Mouse (Mus musculus): ENCODE data around the gene Tiam1. TPM values are rescaled to one million over a fixed set of nuclear protein-coding genes. Genes with fewer than 3 reads are reported as not detected.
"Not testable (repeated sequence)": the region's sequence is repeated elsewhere in the genome, so short reads cannot be mapped to it uniquely, and the experiment has no call there.

Tiam1 gene
- total RNA-seq, 2 experiments from 2014 or later, result 6.4 to 7.1 TPM

DNA sequence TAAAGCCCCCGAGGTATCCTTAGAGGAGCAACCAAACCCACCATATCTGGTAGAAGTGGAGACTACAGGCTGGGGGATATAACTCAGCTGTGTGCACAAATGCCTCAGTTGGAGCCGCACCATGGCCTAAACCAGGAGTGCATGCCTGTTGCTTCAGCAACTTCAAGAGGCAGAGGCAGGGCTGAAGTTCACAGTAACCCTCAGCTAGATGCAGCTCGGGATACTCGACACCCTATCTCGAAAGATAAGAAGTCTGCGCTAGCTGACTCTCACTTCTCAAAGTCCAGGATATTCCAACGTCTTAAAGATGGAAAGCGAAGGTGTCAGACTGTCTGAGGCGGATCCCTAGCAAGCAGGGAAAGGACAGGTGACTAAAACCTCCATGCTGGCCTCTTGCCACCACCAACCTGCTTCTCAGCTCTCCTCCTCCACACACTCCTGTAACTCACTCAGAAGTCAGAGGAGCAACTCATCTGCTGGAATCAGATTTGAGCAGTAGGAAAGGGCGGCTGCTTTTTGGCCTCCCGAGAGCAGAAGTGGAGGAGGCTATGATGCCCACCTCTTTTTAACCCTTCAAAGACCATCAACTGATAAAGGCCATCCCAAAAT lies 52.4 kb downstream of the Tiam1 start:
- Histone ChIP-seq H3K27ac (no peak overlapping the region), H3K4me3 (no peak overlapping the region)
- no peak for DNase-seq
- intact Hi-C loops (cut with DNase I), result no loop called here
- TF ChIP-seq CTCF (IDR thresholded peaks at IDR 0.05), result no peak

DNA sequence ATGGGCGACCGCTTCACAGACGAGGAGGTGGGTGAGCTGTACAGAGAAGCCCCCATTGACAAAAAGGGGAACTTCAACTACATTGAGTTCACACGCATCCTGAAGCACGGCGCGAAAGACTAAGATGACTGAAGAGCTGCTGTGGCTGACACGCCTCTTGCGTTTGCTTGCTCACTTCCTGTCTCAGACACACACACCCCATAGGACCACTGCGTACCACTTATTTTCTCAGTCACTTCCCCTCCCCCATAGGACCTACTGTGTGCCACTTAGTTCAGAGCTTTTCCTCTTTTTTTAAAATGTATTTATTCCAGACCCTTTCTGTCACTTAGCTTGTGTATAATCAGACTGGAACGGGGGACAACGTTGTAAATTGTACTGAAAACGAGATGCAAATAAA lies 53.2 kb downstream of the Tiam1 start:
- intact Hi-C loops (cut with DNase I), result no loop called here

DNA sequence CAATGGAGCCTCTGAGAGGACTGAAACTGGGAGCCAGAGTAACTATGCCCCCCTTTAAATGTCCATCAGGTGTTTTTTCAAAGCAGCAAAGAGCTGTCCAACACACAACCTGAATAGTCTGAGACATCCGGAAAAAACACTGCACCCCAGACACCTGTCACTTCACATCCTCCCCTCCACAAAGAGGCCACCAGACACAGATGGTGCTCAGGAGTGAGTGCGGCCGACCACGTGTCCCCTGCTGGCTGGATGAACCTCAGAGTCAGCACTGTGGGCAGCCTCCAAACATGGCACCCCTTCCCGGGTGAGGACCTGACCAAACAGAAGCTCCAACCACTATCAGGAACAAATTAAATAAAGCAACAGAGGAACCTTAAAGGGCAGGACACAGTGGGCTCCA lies 56.3 kb downstream of the Tiam1 start:
- Histone ChIP-seq H3K4me3 (no peak overlapping the region), H3K27ac (no peak overlapping the region)
- no peak for DNase-seq
- TF ChIP-seq CTCF (IDR thresholded peaks at IDR 0.05), result no peak
- intact Hi-C loops (cut with DNase I), result no loop called here

More for the DNA sequence above, 53.2 kb downstream of the Tiam1 start:
- Histone ChIP-seq H3K27ac (no peak overlapping the region), H3K4me3 (no peak overlapping the region)
- no peak for DNase-seq
- TF ChIP-seq CTCF (IDR thresholded peaks at IDR 0.05), result no peak

DNA sequence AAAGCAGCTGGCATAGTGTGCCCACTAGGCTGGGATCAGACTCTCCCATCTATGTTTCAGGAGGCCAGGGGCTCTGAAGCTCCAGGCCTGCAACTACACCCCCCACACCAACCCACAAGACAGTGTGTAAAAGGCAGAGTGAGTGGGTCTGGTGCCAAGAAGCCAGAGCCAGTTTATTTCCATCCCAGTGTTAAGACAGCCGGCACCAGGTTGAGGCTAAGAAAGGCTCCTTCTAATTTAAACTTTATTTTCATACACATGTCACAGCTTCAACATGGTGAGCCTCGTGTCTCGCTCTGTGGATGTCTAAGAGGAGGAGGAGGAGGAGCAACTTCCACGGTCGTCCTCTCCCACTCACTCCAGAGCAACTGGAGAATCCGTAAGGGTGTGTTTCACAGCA lies 57.5 kb downstream of the Tiam1 start:
- intact Hi-C loops (cut with DNase I), result no loop called here
- H3K27ac ChIP-seq, result no peak overlapping the region
- no peak overlapping the region for H3K4me3 ChIP-seq
- DNase-seq, result no peak
- no peak for TF ChIP-seq CTCF (IDR thresholded peaks at IDR 0.05)

DNA sequence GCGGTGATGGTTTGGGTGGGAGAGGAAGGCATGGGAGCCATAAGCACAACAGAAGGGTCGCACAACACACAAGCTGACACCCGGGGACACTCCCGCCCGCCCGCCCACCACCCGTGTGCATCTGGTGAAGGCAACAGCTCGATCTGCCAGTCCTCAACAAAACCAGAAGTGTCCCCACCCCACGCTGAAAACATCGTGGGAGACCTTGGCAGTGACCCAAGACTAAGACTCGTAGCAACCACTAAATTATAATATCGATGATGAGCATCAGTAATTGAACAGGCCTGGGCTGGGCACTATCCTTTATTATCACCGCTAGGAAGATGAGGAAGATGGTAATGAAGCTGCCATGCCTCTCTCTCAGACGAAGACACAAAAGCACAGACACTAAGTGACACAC lies 58.0 kb downstream of the Tiam1 start:
- TF ChIP-seq CTCF (IDR thresholded peaks at IDR 0.05), result no peak
- H3K4me3 ChIP-seq, result no peak overlapping the region
- intact Hi-C loops (cut with DNase I), result no loop called here
- DNase-seq, result no peak
- H3K27ac ChIP-seq, result no peak overlapping the region

DNA sequence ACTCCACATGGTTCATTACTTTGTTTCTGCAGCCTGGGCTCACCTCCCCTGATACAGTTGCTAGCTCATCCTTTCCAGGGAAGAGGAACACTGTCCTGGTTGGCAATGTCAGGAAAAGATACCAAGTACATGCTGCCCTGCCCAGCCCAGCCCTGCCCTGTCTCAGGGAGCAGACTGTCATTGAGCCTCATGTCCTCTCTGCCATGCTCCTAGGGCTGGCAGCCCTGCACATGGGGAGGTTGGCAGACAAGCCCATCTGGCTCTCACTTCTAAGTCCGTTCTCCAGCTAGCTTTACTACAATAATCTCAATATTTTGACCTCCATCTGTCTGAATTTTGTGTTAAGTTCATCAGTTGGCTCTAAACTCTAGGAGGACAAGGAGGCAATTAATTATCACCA lies 62.4 kb downstream of the Tiam1 start:
- DNase-seq, result no peak
- no peak overlapping the region for H3K4me3 ChIP-seq
- H3K27ac ChIP-seq, result no peak overlapping the region
- TF ChIP-seq CTCF (IDR thresholded peaks at IDR 0.05), result no peak
- intact Hi-C loops (cut with DNase I), result no loop called here

DNA sequence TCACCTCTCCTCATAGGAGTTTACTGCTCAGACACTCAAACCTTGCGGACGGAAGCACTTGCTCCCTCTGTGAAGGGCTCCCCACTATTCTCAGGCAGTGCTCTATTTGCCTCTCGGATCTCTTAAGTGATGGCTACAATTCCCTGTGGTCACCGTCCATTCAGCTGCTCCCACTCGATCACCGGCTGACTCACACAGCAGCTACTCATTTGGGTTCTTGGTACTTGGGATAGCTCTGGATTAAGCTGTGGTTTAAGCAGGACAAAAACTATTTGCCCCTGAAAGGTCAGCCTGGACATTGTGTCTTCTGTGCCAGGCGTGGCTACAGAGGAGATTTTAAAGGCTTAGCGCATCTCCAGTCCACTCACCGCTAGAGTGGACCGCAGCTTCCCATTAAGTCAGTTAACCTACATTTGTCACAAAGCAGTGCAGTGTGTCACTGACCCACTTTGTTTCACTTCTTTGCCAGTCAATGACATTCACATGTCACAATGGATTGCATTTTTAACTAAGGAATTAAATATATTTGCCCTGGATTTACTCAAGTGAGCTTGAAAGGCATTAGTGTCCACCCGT lies 64.7 kb downstream of the Tiam1 start:
- no peak overlapping the region for H3K27ac ChIP-seq
- intact Hi-C loops (cut with DNase I), result no loop called here
- DNase-seq, result no peak
- TF ChIP-seq CTCF (IDR thresholded peaks at IDR 0.05), result no peak
- H3K4me3 ChIP-seq, result no peak overlapping the region

DNA sequence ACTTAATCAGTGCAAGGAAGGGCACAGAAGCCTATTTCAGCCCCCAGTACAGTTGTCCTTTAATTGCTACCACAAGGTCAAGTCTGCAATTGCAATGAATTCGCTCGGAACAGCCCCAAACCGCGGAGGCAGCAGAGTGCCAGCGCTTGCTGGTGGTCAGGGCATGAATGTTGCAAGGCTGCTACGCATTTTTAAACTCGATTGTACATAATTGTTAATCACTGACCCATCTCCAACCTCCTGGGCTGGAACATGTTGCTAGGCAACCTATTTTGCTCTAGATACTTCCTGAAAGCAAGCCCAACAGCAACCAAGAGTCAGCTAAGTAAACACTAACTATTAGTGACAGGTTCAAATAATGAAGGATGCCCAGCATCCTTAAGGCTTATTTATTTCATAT lies 70.1 kb downstream of the Tiam1 start:
- no peak overlapping the region for H3K4me3 ChIP-seq
- intact Hi-C loops (cut with DNase I), result no loop called here
- DNase-seq, result no peak
- TF ChIP-seq CTCF (IDR thresholded peaks at IDR 0.05), result no peak
- H3K27ac ChIP-seq, result no peak overlapping the region

DNA sequence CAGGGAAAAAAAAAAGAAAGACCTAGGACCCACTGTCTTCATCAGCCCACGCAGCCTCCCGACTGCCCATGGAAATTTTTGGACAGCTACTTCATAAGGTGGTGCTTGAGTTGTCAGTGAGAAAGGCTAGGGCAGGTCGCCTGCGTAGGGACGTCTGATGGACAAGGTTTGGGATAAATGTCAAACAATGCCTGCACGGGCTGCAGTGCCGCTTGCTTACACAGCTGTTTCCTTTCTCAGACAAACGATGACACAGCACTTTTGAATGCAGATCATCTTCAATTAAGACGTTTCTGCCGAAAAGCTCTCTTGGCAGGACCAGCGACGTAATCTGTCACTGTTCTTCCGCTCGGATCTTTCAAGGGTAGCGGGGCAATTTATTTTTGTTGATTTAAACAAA lies 70.9 kb downstream of the Tiam1 start:
- intact Hi-C loops (cut with DNase I), result no loop called here
- peak overlapping the region; percentile 54 for H3K4me3 ChIP-seq
- TF ChIP-seq CTCF (IDR thresholded peaks at IDR 0.05), result no peak
- DNase-seq, result no peak
- H3K27ac ChIP-seq, result no peak overlapping the region

DNA sequence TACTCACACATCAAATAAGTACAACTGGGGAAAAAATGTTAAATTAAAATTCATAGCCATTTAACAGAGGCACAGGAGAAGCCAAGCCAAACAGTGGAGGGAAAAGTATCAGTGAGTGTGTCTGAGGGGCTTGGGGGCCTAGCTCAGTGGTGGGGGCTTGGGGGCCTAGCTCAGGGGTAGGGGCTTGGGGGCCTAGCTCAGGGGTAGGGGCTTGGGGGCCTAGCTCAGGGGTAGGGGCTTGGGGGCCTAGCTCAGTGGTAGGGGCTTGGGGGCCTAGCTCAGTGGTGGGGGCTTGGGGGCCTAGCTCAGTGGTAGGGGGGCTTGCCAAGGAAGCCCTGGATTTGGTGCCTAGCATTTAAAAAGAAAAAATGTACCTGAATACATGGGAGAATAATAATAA lies 72.4 kb downstream of the Tiam1 start:
- intact Hi-C loops (cut with DNase I); H3K27ac ChIP-seq; H3K4me3 ChIP-seq; DNase-seq: not testable (repeated sequence)

DNA sequence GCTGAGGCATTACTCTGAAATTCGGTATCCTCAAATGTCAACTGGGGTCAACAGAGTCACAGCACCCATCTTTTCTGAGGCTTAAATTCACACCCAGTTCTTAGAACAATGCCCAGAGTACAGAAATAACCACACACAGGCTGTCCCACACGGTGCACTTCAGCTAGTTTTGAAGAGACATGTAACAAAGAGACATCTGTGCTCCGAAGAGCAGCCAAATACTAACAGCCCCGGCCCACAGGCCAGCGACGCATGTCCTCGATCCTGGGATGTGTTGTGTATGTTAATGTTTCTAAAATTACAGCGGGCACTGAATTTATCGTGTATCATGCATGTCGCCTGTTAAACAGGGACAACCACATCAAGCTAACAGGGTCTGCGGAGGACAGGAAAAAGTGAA lies 73.5 kb downstream of the Tiam1 start:
- Histone ChIP-seq H3K27ac (no peak overlapping the region), H3K4me3 (no peak overlapping the region)
- no peak for DNase-seq
- intact Hi-C loops (cut with DNase I), result no loop called here
- TF ChIP-seq CTCF (IDR thresholded peaks at IDR 0.05), result no peak

DNA sequence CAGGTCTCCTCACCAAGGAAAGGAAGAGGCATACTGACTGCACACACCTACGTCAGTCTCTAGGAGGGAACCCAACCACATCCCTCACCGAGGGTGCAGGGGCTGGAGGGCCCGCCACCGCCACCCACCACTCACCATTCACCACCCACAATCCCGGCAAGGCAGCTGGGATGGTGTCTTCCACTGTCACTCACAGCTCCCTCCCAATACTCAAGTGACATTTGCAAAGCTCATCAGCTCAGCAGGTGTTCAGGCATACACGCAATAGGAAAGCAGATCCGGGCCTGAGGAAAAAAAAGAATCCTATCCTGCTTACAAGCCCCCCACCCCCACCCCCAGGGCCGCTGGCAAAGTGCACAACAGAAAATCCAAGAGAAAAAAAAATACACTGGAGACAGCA lies 74.4 kb downstream of the Tiam1 start:
- Histone ChIP-seq H3K4me3 (no peak overlapping the region), H3K27ac (no peak overlapping the region)
- TF ChIP-seq CTCF (IDR thresholded peaks at IDR 0.05), result no peak
- DNase-seq, result no peak
- intact Hi-C loops (cut with DNase I), result no loop called here

DNA sequence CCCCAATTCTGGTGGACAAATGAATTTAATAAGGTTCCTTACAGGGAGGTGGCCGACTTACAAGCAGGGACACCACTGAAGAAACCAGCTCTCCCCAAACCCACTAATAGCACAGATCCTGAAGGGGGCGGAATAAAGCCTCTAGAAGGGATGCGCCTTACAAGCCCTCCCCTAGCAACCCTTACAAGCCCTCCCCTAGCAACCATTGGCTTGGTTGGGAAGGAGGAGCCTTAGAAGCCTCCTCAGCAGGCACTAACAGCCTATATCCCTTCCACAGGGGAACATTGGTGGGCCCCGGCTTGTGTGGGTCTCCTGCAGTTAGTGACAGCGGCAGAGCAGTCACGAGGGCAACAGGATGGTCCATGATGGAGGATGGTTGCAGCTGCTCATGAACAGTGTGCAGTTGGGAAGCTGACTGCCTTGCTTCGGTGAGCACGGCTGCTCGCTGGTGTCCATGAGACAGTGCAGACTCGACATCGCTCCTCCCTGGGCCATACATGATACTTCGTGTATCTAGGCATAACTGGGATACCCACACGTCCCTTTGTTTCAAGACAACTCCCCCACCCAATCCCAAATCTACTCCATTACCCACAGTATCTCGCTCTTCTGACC lies 90.6 kb downstream of the Tiam1 start:
- no peak overlapping the region for H3K4me3 ChIP-seq
- intact Hi-C loops (cut with DNase I), result no loop called here
- TF ChIP-seq CTCF (IDR thresholded peaks at IDR 0.05), result no peak
- no peak overlapping the region for H3K27ac ChIP-seq
- no peak for DNase-seq

DNA sequence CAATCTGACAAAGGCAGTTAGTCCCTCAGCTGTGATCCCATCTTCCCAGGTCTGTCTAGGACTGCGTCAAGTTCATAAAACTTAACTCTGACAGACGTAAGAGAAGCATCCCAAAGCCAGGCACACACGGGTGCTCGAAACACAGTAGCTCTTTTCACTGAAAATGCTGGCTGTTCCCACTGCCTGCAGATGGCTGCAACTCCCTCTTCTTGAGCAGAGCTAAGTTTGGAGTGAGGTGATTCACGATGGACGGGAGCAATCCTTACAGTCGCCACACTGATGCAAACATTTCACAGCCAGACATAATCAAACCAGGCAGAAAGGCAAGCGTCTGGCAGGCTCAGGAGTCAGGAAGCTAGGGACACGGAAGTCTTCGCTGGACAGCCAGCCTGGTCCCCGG lies 91.2 kb downstream of the Tiam1 start:
- H3K27ac ChIP-seq, result no peak overlapping the region
- H3K4me3 ChIP-seq, result no peak overlapping the region
- DNase-seq, result no peak
- intact Hi-C loops (cut with DNase I), result no loop called here
- no peak for TF ChIP-seq CTCF (IDR thresholded peaks at IDR 0.05)

All from gastrocnemius, adult 2 months (tissue).